Mouse (Mus musculus): ENCODE results near the gene Saa4. TPM values are rescaled to one million over a fixed set of nuclear protein-coding genes. Genes with fewer than 3 reads are reported as not detected.

Gene Saa4
- polyA plus RNA-seq, 1 experiment, result not detected

DNA sequence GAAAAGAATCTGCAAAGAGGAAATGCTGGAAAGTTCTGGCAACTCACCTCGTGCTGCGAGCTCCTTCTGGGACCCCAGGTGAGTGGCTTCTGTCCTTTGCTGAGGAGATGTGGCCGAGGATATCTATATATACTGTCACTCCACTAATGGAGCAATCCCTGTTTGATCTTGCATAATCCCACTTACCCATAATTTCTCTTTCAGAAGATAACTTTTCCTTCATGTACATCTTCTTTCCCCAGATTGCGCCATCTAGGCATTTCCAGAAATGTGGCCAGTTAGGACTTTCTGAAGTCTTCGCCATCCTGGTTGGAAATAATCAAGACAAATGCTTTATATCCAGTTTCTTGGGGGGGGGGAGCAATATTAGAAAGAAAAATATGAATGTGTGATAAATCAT lies 16.8 kb downstream of the Saa4 start, which contains the start of gene Saa3:
Gene Saa3, minus strand, starts transcription at position 101 of the 400 bp plus-strand sequence.
- Histone ChIP-seq H3K79me3 (ENCODE audit: low read depth) (no peaks in the 10 kb centered on the region), H3K79me2 (ENCODE audit: control insufficient read depth, insufficient read depth) (no peaks in the 10 kb centered on the region), H3ac (ENCODE audit: control insufficient read depth, insufficient read length, low read depth) (no peak within 1 kb of the TSS), H3K27me3 (ENCODE audit: control insufficient read depth, insufficient read depth, insufficient read length) (no peaks in the 10 kb centered on the region), H3K4me3 (ENCODE audit: insufficient read depth, poor library complexity, severe bottlenecking) (no peak within 1 kb of the TSS), H3K36me3 (ENCODE audit: control insufficient read depth, insufficient read depth) (no peaks in the 10 kb centered on the region)
- no peak for TF ChIP-seq USF1 (IDR thresholded peaks at IDR 0.05; ENCODE audit: low read depth)

DNA sequence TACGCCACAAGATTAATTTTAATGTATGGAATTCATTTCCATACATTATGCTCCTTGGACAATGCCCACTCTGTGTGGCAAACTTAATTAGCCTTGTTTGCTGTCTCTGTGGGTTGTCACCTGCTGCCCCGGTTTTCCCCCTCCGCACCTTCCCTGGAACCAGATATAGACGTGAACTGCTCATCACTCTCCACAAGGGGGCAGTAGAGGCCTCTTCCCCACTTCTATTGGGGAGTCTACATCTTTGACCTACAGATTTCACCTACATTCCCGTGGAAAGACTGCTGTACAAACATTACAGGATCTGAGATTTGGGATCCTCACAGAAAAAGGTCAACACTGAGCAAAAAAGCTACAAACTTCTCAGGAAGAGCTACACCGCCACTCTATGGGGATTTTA lies 17.9 kb downstream of the Saa4 start:
- peaks cover 4% of the 10 kb centered on the region for H3K79me3 ChIP-seq (ENCODE audit: low read depth)
- H3K27me3 ChIP-seq (ENCODE audit: control insufficient read depth, insufficient read depth, insufficient read length), result no peaks in the 10 kb centered on the region
- H3ac ChIP-seq (ENCODE audit: control insufficient read depth, insufficient read length, low read depth), result no peak overlapping the region
- peaks cover 9% of the 10 kb centered on the region for H3K79me2 ChIP-seq (ENCODE audit: control insufficient read depth, insufficient read depth)
- H3K36me3 ChIP-seq (ENCODE audit: control insufficient read depth, insufficient read depth), result no peaks in the 10 kb centered on the region
- H3K4me3 ChIP-seq (ENCODE audit: insufficient read depth, poor library complexity, severe bottlenecking), result no peak overlapping the region
- TF ChIP-seq MYOG (IDR thresholded peaks at IDR 0.05; ENCODE audit: control insufficient read depth, extremely low read depth, insufficient read length), result no peak
- peak; percentile 65 for TF ChIP-seq CTCF (IDR thresholded peaks at IDR 0.05; ENCODE audit: control insufficient read depth, insufficient read depth, insufficient read length)
- no peak for TF ChIP-seq FOSL1 (IDR thresholded peaks at IDR 0.05; ENCODE audit: insufficient read depth, low read length, poor library complexity, severe bottlenecking)
- no peak for TF ChIP-seq MAX (IDR thresholded peaks at IDR 0.05)

DNA sequence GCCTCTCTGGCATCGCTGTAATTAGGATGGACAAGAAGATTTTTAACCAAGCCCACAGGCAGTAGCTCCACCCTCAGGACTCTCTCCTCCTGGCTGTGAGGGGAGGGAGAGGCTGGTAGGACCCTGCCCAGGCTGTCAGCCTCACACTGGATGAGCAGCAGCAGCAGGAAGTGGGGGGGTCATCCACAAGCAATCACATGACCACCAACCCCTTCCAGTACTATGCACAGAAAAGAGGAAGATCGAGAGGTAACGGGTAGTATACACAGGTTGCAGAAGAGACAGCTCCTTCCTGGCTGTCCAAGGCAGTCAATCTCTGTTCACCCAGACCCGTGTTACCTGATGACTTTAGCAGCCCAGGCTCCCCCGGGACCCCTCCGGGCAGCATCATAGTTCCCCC lies 20.2 kb downstream of the Saa4 start:
- Histone ChIP-seq H3K4me3 (ENCODE audit: insufficient read depth, poor library complexity, severe bottlenecking) (no peak overlapping the region), H3K79me3 (ENCODE audit: low read depth) (peaks cover 8% of the 10 kb centered on the region), H3K36me3 (ENCODE audit: control insufficient read depth, insufficient read depth) (peaks cover 12% of the 10 kb centered on the region), H3ac (ENCODE audit: control insufficient read depth, insufficient read length, low read depth) (no peak overlapping the region), H3K27me3 (ENCODE audit: control insufficient read depth, insufficient read depth, insufficient read length) (no peaks in the 10 kb centered on the region), H3K79me2 (ENCODE audit: control insufficient read depth, insufficient read depth) (peaks cover 19% of the 10 kb centered on the region)
- TF ChIP-seq MAX (IDR thresholded peaks at IDR 0.05), result no peak
- no peak for TF ChIP-seq FOSL1 (IDR thresholded peaks at IDR 0.05; ENCODE audit: insufficient read depth, low read length, poor library complexity, severe bottlenecking)
- TF ChIP-seq CEBPB (IDR thresholded peaks at IDR 0.05; ENCODE audit: low read depth), result no peak
- TF ChIP-seq CTCF (IDR thresholded peaks at IDR 0.05; ENCODE audit: control insufficient read depth, insufficient read depth, insufficient read length), result no peak
- TF ChIP-seq MYOD1 (IDR thresholded peaks at IDR 0.05; ENCODE audit: control insufficient read depth, insufficient read length, low read depth), result no peak
- no peak for TF ChIP-seq MYOG (IDR thresholded peaks at IDR 0.05; ENCODE audit: control insufficient read depth, extremely low read depth, insufficient read length)
- TF ChIP-seq USF1 (IDR thresholded peaks at IDR 0.05; ENCODE audit: low read depth), result no peak

DNA sequence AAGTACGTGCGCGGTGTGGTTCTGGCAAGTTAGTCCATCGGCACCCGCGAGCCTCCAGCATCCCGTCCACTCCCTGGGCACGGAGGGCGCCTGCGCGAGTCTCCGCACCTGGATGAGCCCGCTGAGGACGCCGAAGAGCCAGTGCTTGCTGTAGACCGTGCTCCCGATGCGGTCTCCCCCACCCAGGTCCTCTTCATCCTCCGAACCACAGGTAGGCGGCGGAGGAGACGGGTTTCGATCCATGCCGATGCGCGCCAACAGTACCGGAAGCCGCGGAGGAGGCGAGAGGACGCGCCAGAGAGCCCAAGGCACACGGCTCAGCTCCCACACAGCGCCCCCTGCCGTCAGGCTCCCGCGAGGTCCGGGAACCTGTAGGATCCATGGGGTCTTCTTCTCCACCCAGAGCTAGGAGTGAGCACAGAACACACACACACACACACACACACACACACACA lies 22.0 kb downstream of the Saa4 start, which contains the start of gene Saal1:
Gene Saal1, minus strand, starts transcription at position 291 of the 455 bp plus-strand sequence.
- H3K79me3 ChIP-seq (ENCODE audit: low read depth), result peaks cover 8% of the 10 kb centered on the region
- no peak for TF ChIP-seq CEBPB (IDR thresholded peaks at IDR 0.05; ENCODE audit: low read depth)
- no peak for TF ChIP-seq USF1 (IDR thresholded peaks at IDR 0.05; ENCODE audit: low read depth)
- TF ChIP-seq MAX (IDR thresholded peaks at IDR 0.05), result peak; percentile 68
- TF ChIP-seq CTCF (IDR thresholded peaks at IDR 0.05; ENCODE audit: control insufficient read depth, insufficient read depth, insufficient read length), result peak; percentile 97
- no peaks in the 10 kb centered on the region for H3K27me3 ChIP-seq (ENCODE audit: control insufficient read depth, insufficient read depth, insufficient read length)
- H3K4me3 ChIP-seq (ENCODE audit: insufficient read depth, poor library complexity, severe bottlenecking), result peak within 1 kb of the TSS; percentile 76
- peaks cover 27% of the 10 kb centered on the region for H3K36me3 ChIP-seq (ENCODE audit: control insufficient read depth, insufficient read depth)
- H3ac ChIP-seq (ENCODE audit: control insufficient read depth, insufficient read length, low read depth), result peak within 1 kb of the TSS; percentile 85
- peaks cover 19% of the 10 kb centered on the region for H3K79me2 ChIP-seq (ENCODE audit: control insufficient read depth, insufficient read depth)

DNA sequence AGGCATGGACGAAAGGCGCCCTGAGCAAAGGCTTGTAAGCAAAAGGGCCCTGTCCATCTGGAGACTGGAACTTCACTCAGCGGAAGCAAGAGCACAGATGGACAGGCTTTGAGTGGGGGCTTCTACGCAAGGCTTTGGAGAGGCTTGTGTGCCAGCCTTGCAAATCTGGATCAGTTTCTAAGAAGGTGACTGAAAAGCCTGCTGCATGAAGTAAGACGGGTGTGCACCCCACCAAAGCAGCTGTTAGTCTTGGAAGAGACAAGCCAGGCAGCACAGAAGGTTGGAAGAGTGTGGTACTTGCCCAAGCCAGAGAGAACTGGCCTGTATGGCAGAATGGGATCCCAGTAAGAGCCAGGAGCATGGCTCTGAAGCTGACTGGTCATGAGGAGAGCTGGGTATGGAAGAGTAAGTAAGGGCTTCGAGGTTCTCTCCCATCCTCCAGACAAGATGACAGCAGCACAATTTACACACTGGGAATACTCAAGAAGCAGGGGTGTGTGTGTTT lies 31.8 kb downstream of the Saa4 start:
- Histone ChIP-seq H3K79me3 (ENCODE audit: low read depth) (peaks cover 2% of the 10 kb centered on the region), H3K27me3 (ENCODE audit: control insufficient read depth, insufficient read depth, insufficient read length) (no peaks in the 10 kb centered on the region), H3ac (ENCODE audit: control insufficient read depth, insufficient read length, low read depth) (no peak overlapping the region), H3K4me3 (ENCODE audit: insufficient read depth, poor library complexity, severe bottlenecking) (no peak overlapping the region), H3K36me3 (ENCODE audit: control insufficient read depth, insufficient read depth) (peaks cover 64% of the 10 kb centered on the region), H3K79me2 (ENCODE audit: control insufficient read depth, insufficient read depth) (no peaks in the 10 kb centered on the region)
- TF ChIP-seq MYOG (IDR thresholded peaks at IDR 0.05; ENCODE audit: control insufficient read depth, extremely low read depth, insufficient read length) (no peak), CEBPB (IDR thresholded peaks at IDR 0.05; ENCODE audit: low read depth) (no peak), CTCF (IDR thresholded peaks at IDR 0.05; ENCODE audit: control insufficient read depth, insufficient read depth, insufficient read length) (no peak), USF1 (IDR thresholded peaks at IDR 0.05; ENCODE audit: low read depth) (no peak), FOSL1 (IDR thresholded peaks at IDR 0.05; ENCODE audit: insufficient read depth, low read length, poor library complexity, severe bottlenecking) (no peak), MYOD1 (IDR thresholded peaks at IDR 0.05; ENCODE audit: control insufficient read depth, insufficient read length, low read depth) (no peak), MAX (IDR thresholded peaks at IDR 0.05) (no peak)

DNA sequence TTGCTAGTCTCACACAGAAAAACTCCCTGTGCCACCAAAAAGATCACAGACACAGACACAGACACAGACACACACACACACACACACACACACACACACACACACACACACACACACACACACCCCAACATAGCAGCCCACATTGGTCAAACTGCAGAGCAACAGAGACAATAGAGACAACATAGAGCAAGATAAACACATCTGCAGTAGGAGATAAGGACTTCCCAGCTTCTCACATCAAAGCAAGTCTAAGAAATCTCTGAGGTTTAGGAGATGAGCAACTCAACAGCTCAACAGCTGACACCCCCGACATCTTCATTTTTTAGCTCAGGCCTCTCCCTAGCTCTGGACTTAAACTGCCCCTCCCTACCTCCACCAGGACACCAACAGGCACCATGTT lies 35.6 kb downstream of the Saa4 start:
- Histone ChIP-seq H3K79me2 (ENCODE audit: control insufficient read depth, insufficient read depth) (no peaks in the 10 kb centered on the region), H3K79me3 (ENCODE audit: low read depth) (peaks cover 2% of the 10 kb centered on the region), H3K4me3 (ENCODE audit: insufficient read depth, poor library complexity, severe bottlenecking) (no peak overlapping the region), H3K27me3 (ENCODE audit: control insufficient read depth, insufficient read depth, insufficient read length) (no peaks in the 10 kb centered on the region), H3ac (ENCODE audit: control insufficient read depth, insufficient read length, low read depth) (no peak overlapping the region), H3K36me3 (ENCODE audit: control insufficient read depth, insufficient read depth) (peaks cover 45% of the 10 kb centered on the region)
- TF ChIP-seq MYOG (IDR thresholded peaks at IDR 0.05; ENCODE audit: control insufficient read depth, extremely low read depth, insufficient read length), result no peak
- no peak for TF ChIP-seq MYOD1 (IDR thresholded peaks at IDR 0.05; ENCODE audit: control insufficient read depth, insufficient read length, low read depth)
- TF ChIP-seq USF1 (IDR thresholded peaks at IDR 0.05; ENCODE audit: low read depth), result no peak
- no peak for TF ChIP-seq MAX (IDR thresholded peaks at IDR 0.05)
- no peak for TF ChIP-seq CEBPB (IDR thresholded peaks at IDR 0.05; ENCODE audit: low read depth)
- no peak for TF ChIP-seq CTCF (IDR thresholded peaks at IDR 0.05; ENCODE audit: control insufficient read depth, insufficient read depth, insufficient read length)
- no peak for TF ChIP-seq FOSL1 (IDR thresholded peaks at IDR 0.05; ENCODE audit: insufficient read depth, low read length, poor library complexity, severe bottlenecking)

Measured in C2C12 (cell line).